Mouse (Mus musculus): ENCODE measurements at regions not wholly inside any gene's neighbourhood (a gene's known extent, or its start where the extent isn't known, plus 50 kb on each side); places are given as distances from the start of the nearest gene placed in this dataset.

DNA sequence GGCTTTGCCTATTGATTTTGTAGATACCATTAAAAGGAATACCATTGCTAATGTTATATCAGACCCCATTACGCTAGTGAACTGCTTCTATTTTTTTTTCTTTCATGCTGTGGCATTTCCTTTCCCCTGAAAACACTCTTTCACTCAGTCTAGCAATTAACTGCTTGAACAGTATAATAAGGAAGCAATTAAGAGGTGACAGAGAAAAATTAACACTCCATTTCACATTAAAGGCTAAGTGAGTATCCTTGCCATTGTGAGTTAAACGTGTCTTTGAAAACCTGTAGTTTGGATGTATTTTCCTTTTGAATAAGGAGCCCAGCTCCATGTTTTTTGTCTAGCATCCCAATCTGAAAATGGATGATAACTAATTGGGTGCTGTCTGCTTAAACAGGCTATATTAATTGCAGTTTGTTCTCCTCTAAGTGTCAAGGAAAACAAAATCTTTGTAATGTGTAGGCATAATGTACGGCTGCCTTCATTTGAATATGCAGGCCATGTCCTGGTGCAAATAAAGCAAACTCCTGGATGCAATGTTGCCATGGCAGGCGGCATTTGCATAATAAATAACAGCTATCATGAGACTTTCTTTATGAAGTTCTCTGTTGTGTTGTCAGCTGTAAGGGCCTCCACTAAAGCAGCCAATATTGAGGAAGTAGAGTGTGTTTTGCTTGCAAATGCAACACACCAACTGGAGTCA, 423.3 kb downstream of the Zic3 start:
- DNase-seq, result no peak

DNA sequence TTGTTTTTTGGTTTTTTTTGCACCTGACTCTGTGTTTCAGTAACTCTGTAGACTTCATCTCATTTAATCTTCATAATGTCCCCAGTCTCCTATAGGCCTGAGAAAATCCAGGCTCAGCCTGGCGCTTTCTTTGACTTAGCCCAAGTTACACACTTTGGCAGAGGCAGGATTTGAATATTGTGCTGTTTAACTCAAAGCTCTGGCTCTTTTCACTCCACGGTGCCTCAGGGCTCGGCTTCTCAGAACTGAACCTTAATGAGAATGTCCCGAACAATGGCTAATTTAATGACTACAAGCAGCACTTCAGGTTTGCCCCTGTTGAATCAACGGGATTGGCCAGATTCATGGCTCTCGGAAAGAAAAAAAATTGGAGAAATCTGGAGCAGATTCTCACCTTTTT, 425.1 kb downstream of the Zic3 start:
- DNase-seq, result no peak

DNA sequence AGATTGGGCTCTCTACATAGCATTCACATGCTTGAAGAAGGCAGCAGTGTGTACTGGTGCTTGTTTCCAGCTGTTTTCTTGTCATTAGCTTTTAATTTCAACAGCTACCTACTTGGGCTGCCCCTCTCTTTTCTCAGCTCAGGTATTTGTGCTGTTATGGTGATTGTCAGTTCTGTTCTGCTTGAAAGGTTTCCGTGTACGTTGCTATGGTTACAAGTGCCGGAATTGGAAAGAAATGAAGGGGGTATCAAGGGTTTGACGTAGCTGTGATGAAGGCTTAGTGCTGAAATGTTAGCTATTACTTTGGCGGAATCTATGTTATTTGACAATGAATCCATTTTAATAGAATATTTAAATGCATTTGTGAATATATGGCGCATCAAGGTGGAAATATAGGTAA, 439.5 kb upstream of the 4930550L24Rik start:
- DNase-seq, result no peak

DNA sequence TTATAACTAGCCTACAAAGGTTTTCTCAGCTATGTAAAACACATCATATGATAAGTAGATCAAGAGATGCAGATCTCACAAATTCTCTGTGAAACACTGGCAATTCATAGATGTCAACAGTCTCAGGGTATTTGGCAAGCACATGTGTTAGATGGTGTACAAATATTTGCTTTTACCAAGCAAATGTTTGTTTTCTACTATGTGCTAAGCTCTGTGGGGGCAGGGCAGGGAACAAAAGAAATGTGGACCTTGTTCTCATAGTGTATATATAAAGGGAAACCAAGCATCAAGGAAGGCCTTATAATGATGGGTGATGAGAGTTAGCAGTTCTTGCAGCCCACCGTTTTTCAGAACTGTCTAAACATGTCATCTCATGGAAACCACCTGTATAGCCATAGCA, 438.2 kb upstream of the 4930550L24Rik start:
- DNase-seq, result no peak

DNA sequence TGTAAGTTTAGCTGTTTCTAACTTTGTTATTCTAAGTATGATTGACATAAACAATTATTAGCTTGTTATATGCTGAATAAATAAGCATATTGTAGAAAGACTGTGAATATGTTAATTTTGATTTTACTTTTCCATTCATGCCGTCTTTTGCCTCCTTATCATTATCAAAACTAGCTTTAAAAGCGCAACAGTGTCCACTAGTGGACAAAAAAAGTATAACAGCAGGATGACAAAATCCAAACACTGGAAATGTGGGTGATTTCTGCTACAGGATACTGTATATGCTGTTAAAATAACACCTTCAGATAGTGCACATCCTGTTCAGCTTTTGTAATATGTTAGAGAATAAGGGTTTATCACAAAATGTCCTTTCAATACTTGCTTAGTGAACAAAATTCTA, 418.3 kb upstream of the 4930550L24Rik start:
- peak; percentile 1 for DNase-seq

DNA sequence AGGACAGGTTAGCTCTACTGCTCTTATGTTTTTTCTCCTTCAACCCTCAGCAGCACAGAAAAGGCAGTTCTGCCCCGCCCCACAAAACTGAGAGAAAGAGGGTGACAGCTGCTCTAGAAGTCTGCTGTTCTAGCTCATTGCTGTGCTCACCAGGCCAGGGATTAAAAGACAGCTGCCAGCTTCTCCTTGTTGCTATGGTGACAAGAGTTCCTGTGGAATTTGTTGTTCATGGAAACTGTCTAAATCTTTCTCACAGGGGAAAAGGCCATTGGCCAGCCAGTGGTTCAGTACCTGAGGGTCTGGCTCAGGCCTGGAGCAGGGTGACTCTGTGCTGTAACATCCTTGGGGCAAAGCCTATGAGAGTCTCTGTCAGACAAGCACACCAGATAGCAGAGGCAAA, 405.6 kb upstream of the 4930550L24Rik start:
- no peak for DNase-seq

DNA sequence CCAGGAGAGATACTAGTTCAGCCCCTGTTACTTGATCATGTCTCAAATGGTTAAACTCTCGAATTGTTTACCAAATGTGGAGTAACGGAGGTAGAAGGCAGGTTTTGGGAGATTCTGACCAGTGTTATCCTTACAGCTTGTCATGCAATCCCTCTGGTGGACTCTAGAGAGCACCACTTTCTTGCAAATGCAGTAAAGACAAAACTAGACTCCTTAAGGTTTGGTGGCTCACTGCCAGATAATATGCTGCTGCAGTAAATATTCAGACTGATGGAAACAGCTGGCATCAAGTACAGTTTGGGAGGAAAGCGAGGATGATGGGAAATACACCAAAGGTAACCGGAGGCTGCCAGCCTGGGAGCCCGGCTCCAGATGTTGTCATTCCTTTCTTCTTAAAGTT, 394.2 kb upstream of the 4930550L24Rik start:
- no peak for DNase-seq

Data from kidney, postnatal 14 days (tissue).